Mouse (Mus musculus) erythroblast, embryonic 14.5 days (primary cell): ENCODE measurements around the gene Nrxn2.

Experiments
- GATA1 ChIP-seq: IDR thresholded peaks from 2 replicates; pipeline ENCODE4 v1.6.1; 2012; ENCODE audit warnings: low read length, inconsistent platforms, mixed read lengths
- TAL1 ChIP-seq: IDR thresholded peaks from 3 replicates; pipeline ENCODE4 v1.6.1; 2012; ENCODE audit warnings: low read length, inconsistent platforms, mixed read lengths

DNA sequence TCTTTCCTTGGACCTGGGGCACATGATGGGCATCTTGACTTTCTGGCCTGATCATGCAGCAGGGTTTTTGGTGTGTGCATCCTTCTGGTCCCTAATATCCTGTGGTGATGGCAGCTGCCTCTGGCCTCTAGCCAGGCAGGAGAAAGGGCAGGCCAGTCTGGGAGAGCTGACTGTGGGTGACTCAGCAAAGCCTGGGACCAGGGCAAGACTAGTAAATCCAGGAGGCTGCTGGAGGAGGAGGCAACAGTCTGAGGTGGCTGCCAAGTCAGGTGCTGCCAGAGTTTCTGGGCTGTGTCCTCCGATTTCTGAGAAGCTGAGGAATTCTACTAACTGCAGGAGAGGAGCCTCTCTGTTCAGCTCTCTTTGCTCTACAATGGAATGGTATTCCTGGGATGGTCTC lies 127.6 kb downstream of the Nrxn2 start:
- no peak for TF ChIP-seq GATA1
- TF ChIP-seq TAL1, result no peak
